Mouse (Mus musculus): ENCODE measurements around the gene Arfip1.

GRCm38 (mm10) chr3:84622026-84622425 lies 39.6 kb upstream of the Arfip1 start:
- TF ChIP-seq CTCF (IDR thresholded peaks at IDR 0.05; ENCODE audit: control insufficient read depth, insufficient read depth, insufficient read length) (no peak), CEBPB (IDR thresholded peaks at IDR 0.05; ENCODE audit: low read depth) (no peak), MYOG (IDR thresholded peaks at IDR 0.05; ENCODE audit: control insufficient read depth, extremely low read depth, insufficient read length) (no peak), FOSL1 (IDR thresholded peaks at IDR 0.05; ENCODE audit: insufficient read depth, low read length, poor library complexity, severe bottlenecking) (no peak), USF1 (IDR thresholded peaks at IDR 0.05; ENCODE audit: low read depth) (no peak)

Data from C2C12 (cell line).